Mouse (Mus musculus) frontal cortex, adult 2 months (tissue): Measurements from ENCODE around the gene Arhgef7. TPM values are rescaled to one million over a fixed set of nuclear protein-coding genes. Genes with fewer than 3 reads are reported as not detected.

Experiments used
- DNase-seq, 2 experiments: peaks; one replicate each; pipeline ENCODE4 v3.0.0; 2022; ENCODE audit warnings: low spot score in 1 of 2; ENCODE audit errors: extremely low spot score in 1 of 2
- polyA plus RNA-seq: library from polyadenylated mRNA; depleted of rRNA; stranded (reverse); fragments of >200 nt; gene quantifications from 2 replicates; pipeline ENCODE4 v1.2.3, GENCODE M21; 2012

Arhgef7 gene
- polyA plus RNA-seq, 1 experiment = 92.8 TPM

- DNase-seq = no peak
Observed at GRCm38 (mm10) chr8:11785539-11786046, 58.1 kb downstream of the Arhgef7 start.

DNA sequence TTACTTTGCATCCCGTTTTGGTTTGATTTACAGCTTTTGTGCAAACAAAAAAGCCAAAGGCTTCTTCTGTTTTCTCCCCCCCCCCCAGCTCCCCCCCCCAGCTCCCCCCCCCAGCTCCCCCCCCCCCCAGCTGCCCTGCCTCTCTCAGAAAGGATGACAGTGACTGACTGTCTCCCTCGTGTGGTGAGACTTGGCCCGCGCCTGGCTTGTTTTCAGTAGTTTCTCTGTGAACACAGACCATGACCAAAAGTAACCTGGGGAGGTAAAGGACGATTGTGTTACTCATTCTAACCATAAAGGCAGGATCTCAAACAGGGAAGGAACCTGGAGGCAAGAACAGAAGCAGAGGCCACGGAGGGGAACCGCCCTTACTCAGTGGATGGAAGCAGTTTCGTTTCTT is 60.7 kb downstream of the Arhgef7 start:
- peak in 1 of 2 experiments; percentile 56 for DNase-seq

- DNase-seq = no peak
Observed at GRCm38 (mm10) chr8:11789168-11789567, 61.6 kb downstream of the Arhgef7 start.

DNA sequence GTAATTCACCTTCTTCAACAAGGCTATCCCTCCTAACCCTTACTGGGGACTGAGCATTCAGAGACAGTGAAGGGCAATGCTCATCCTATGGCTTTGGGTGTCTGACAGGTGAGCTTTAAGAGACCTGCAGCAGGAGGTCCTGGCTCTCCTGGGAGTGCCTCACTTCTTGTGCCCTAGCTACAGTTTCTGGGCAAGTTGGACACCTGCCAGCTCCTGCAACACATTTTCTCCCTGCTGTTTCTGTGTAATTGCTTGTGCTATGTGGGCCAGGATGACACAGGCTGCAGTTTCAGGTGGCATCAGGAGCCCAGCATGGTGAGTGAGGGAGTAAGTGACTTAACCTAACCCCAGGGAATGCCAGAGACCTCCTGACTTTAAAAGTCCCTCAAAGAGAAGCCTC is 67.4 kb downstream of the Arhgef7 start:
- no peak for DNase-seq

DNA sequence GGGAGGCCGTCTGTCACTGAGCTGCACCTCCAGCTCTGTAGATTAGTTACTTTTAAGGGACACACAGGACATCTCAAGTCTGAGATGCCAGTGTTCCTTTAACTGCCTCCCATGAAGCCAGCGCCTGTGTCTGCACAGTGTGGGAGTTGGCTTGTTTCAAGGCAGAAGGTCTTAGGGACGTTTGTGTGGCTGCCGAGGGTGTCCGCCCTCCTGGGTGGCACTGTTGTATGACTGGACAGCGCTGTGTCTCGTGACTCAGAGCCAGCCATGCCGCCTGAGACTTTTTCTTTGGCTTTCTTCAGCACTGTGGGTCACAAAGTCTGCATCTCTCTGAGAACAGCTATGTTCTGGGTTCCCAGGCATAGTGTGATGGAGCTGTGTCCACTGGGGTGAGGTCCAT is 69.6 kb downstream of the Arhgef7 start:
- DNase-seq = no peak

GRCm38 (mm10) chr8:11797729-11798479 is 70.4 kb downstream of the Arhgef7 start:
- DNase-seq = peak in 1 of 2 experiments; percentile 74

DNA sequence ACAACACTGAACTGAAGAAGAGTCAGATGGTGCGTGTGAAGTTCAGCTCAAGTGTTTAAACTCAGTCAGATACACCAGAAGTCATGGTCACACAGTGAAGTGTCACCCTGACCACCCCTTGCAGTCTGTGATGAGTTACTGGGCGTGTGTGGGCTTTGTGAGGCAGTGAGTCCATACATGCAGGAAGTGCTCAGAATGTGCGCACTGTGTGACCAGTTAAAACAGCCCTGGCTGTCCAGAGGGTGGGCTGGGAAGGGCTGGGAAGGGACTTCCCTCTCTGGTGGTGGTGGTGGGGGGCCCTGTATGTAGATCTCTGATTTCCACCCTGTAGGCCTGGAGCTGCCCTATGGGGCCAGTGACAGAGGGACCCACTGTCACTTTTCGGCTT is 71.0 kb downstream of the Arhgef7 start:
- no peak for DNase-seq

GRCm38 (mm10) chr8:11799098-11799497 is 71.6 kb downstream of the Arhgef7 start:
- no peak for DNase-seq

DNA sequence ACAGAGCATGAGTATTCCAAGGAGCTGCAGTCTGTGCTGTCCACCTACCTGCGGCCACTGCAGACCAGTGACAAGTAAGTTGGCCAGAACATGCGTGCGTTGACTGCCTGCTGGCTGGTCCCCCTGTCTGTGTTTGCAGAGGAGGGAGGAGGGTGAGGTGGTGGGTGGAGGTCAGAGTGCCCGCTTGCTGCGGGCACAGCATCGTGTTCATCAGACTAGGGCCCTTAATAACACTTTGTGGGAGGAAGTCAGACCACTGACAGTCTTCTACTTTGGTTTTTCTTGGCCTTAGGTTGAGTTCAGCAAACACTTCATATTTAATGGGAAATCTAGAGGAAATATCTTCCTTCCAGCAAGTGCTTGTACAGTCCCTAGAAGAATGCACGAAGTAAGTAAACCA is 73.0 kb downstream of the Arhgef7 start:
- no peak for DNase-seq

DNA sequence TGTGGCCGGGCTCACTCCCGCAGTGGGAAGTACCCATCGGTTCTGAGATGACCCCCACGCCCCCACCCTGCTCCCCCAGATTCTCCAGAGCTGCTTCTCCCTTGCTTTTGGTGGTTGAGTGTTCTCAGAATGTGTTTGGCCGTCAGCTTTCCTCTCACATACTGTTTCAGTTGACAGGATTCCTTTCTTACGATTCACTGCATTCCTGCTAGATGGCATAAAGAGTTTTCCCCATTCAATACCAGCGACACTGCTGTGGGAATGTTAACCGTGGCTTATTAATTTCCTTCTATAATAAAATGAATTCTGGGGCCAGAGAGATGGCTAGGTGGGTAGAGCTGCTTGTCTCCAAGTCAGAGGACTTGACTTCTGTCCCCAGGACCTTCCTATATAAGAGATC is 74.0 kb downstream of the Arhgef7 start:
- no peak for DNase-seq

GRCm38 (mm10) chr8:11804914-11805313 is 77.4 kb downstream of the Arhgef7 start:
- DNase-seq = no peak

GRCm38 (mm10) chr8:11806252-11806651 is 78.7 kb downstream of the Arhgef7 start:
- DNase-seq = no peak

- no peak for DNase-seq
Observed at GRCm38 (mm10) chr8:11807361-11807760, 79.8 kb downstream of the Arhgef7 start.

- no peak for DNase-seq
Observed at GRCm38 (mm10) chr8:11808047-11808446, 80.5 kb downstream of the Arhgef7 start.

DNA sequence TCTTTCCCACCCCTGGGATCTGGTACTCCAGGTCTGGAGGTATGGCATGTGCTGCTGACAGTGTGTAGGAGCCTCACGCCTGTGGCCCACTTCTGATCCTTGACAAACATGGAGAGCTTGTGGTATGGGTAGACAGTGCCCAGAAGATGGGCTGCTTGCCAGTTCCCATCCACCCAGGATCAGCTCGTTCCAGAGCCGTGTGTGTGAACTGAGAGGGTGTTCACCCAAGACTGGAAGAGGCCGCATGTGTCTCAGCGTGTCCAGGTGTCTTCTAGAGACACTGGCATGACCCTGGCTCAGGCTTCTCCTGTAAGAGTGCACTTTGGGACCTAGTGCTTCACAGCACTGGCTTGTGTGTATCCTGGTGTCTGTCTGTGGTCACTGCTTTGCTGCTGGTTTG is 82.9 kb downstream of the Arhgef7 start:
- DNase-seq = no peak

GRCm38 (mm10) chr8:11813801-11814200 is 86.3 kb downstream of the Arhgef7 start:
- DNase-seq = no peak

DNA sequence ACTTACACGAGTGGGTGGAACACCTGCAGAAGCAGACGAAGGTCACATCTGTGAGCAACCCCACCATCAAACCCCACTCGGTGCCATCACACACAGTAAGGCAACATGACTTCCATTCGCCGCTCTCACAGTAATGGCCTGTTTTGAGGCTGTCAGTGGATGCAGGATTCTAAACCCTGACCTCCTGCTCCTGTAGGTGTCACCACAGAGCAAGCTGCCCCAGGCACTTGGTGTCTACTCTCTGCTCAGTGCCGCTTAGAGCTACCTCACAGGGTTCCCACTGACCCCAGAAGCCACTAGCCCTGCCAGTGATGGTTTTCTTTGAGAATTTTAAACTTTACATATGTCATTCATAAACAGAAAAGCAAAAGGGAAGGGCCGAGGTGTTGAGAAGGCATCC is 87.7 kb downstream of the Arhgef7 start:
- DNase-seq = no peak

- no peak for DNase-seq
Observed at GRCm38 (mm10) chr8:11820136-11820535, 92.6 kb downstream of the Arhgef7 start.

DNA sequence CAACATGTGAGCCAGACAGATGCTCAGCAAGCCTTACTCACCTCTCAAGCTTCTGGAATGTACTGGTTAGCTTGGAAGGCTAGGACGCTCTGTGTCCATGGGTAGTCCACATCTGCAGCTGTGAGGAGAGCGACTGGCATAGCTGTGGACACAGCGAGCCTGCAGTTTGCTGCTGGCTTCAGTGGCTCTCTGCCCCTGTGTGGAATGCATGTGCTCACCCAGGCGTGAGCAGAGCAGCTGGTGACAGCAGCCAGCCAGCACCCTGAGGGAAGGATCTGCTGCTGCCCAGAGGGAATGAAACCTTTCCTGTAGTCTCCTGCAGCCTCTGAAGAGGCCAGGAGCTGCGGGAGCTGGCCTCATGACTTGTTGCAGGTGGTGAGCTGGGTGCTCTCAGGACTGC is 93.0 kb downstream of the Arhgef7 start:
- DNase-seq = no peak

DNA sequence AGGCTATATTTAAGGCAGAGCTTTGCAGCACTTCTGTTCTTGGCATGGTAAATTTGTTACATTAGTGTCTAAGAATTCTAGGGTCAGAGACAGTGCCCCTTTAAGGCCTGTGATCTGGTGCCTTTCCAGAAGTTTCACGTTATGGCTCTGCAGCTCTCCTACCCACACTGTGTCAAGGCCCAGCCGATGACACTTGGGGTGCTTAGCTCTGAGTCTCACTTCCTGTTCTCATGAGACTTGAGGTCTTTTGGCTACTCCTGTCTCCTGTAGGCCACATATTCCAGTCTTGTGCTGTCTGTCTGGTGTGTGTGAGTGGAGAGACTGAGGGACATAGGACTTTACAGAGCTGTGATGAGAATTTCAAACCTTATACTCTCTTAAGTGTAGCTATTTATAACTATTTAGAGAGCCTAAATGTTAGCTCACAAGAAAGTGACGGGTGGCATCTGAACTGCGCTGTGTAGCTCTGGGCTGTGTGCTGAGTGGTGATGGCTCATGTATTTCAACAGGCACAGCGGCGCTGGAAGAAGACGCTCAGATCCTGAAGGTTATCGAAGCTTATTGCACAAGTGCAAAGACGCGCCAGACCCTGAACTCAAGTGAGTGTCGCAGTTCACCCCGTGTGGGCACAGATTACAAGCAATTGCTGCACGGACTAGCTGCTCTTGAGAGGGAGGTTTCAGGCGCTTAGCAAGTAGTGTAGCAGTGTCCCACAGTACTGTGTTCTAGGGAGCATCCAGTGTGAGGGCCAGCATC is 94.1 kb downstream of the Arhgef7 start:
- no peak for DNase-seq

GRCm38 (mm10) chr8:11822550-11823060 is 95.1 kb downstream of the Arhgef7 start:
- no peak for DNase-seq

- no peak for DNase-seq
Observed at GRCm38 (mm10) chr8:11825756-11826155, 98.2 kb downstream of the Arhgef7 start.
